Mouse (Mus musculus) heart, adult 9 months (tissue): ENCODE data around the gene Msgn1.

Source experiments
- DNase-seq, 2 experiments: peaks; one replicate each; pipeline ENCODE4 v3.0.0; 2022; ENCODE audit warnings: low spot score in 2 of 2

Msgn1 gene

GRCm38 (mm10) chr12:11198551-11198950 is 10.2 kb downstream of the Msgn1 start:
- no peak for DNase-seq

- no peak for DNase-seq
Measured at GRCm38 (mm10) chr12:11198026-11198425, 10.7 kb downstream of the Msgn1 start.

DNA sequence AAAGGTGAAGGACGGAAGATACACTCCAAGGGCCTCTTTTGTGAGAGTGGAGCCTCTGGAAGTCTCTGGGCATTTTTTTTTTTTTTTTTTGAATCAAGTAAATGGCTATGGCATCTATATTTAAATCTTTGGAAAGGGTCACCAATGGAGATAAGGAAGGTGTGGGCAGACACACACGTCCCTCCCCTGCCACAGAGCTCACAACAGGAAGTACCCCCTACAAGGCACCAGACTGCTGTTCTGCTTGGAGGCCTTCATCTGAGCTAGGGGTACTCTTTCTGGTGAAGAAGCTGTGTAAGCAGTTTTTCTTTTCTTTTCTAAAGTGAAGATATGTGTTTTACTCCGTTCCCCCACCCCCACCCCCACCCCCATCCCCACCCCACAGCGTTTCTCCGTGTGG is 11.9 kb downstream of the Msgn1 start:
- no peak for DNase-seq

GRCm38 (mm10) chr12:11196142-11196597 is 12.6 kb downstream of the Msgn1 start:
- DNase-seq = peak; percentile 66 to 83

GRCm38 (mm10) chr12:11195031-11195430 is 13.7 kb downstream of the Msgn1 start:
- peak in 1 of 2 experiments; percentile 19 for DNase-seq

DNA sequence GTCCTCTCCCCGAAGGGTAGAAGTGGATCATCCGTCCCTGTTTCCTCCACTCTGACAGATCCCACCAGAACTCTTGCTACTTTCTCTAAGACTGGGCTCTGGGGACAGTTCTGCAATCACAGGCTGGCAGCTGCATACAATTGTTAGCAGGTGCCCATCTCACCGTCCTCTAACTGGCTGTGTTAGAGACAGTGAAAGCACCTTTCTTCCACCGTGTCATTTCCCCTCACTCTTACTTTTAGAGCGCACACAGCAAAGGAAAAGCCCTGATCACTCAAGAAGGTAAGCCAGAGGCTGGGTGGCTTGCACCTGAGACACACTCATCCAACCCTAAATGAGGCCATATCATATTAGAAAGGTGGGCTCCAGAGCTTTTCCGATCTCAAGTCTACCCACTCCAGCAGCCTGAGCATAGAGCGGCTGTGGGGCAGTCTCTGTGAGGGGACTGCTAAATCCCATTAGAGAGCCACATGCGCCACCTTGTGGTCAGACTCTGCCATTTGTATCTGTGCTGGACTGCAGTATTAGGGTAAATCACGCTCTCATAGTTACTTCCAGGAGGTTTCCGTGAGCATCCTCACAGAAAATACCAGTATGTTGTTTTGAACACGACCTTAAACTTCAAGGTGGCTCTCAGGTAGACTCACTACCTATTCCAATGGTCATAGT is 30.2 kb downstream of the Msgn1 start:
- peak; percentile 53 to 77 for DNase-seq

DNA sequence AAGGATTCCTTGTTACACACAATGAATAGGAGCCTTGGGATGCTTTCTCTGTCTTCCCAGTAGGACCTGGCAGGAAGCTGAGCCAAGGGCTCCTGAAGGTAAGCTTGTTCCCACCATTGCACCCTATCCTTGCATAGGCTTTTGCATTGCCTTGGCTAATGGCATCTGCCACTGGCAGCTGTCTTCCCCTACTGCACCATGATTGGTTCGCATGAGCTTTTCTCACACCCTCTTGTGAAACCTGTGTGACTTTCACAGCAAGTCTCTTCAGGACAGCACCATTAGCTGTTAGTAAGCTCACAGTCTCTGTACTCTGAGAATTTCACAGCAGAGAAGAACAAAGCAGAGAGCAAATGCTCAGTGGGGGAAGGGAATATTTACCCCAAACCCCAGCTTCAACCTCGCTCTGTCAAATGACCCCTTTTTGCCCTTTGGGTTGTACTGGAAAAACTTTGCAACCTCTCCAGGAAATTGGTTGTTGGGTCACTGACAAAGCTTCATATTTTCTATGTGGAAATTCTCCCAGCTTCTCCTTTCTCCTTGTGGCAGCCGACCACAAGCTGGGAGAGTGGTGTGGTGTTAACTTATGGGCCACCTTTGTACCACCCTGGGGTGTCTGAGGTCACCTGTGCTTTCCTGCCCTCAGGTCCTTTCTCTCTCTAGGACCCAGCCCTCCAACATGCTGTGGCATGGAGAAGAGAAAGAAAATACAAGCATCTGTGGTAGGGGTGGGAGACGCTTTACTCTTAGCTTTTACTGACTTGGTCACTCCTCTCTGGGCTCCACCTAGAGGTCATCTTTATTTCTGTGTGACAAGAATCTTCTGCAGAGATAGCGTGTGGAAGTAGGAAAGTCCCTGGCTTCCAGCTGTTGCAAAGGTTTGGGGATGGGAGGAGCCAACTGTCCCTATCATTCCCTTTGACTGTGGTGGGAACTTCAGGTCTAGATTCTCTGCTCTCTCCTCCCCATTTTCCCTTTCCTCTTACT is 31.1 kb downstream of the Msgn1 start:
- no peak for DNase-seq

GRCm38 (mm10) chr12:11158670-11159069 is 50.1 kb downstream of the Msgn1 start:
- no peak for DNase-seq
